ENCODE assay signal across 7 mouse cellular contexts in the genomic region with DNA sequence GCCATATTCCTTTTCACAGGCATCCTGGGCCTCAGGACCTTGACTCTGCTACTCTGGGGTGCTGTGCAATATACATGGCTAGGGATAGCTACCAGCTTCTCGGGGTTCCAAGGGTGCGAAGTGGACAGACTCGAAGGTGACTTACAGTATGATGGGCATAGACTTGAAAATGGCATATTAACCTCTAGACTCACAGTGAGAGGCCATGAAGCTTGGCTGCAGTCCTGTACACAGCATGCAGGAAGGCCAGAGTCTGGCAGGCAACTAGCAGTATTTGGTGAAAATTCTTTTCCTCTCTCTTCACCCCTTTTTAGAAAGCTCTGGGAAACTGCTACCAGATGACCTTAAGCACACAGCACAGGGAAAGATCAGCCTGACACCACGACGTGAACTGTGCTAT.
"Had no signal": no experiment of that assay in that cellular context is flagged by ENCODE, and none has a peak within 500 bp of the region (broad histone marks: within the 10 kb centered on the region; RNA-seq: fewer than 3 reads in every experiment).

No protein-coding gene starts in this region.

- DNase-seq: kidney, adult 9 months; kidney, postnatal 10 days; kidney, postnatal 4 days; right cerebral cortex, postnatal 4 days; spleen, adult 18-20 months; thymus, adult 18-20 months; thymus, postnatal 14 days had no signal
